Mouse (Mus musculus) liver, embryonic 11.5 days (tissue): ENCODE measurements around the gene Thada. TPM values are rescaled to one million over a fixed set of nuclear protein-coding genes. Genes with fewer than 3 reads are reported as not detected.

Source experiments
- ATAC-seq: fragments of 200-750 bp; cut with Nextera tagmentation; replicated peaks from 2 replicates; pipeline ENCODE4 v1.8.0; 2017; ENCODE audit warnings: moderate number of reproducible peaks, mild to moderate bottlenecking, moderate TSS enrichment, moderate library complexity; ENCODE audit not compliant: low FRiP score
- DNase-seq: peaks from one replicate; pipeline ENCODE4 v3.0.0-alpha.2; 2017; ENCODE audit warnings: low spot score
- H3K27ac ChIP-seq: fragments of 300-500 bp; sonication (generic); 2 replicates; pipeline ENCODE4 v1.5.1; 2014; ENCODE audit warnings: mild to moderate bottlenecking, low read depth, low read length, control low read depth
- H3K27me3 ChIP-seq: fragments of 300-500 bp; sonication (generic); replicated peaks from 2 replicates; pipeline ENCODE4 v1.6.1; 2014; ENCODE audit warnings: low read length, mixed read lengths; ENCODE audit not compliant: control insufficient read depth, insufficient read depth
- H3K36me3 ChIP-seq: fragments of 300-500 bp; sonication (generic); 2 replicates; pipeline ENCODE4 v1.6.1; 2014; ENCODE audit warnings: mild to moderate bottlenecking, low read length, moderate library complexity, mixed read lengths; ENCODE audit not compliant: control insufficient read depth, insufficient read depth
- H3K4me1 ChIP-seq: fragments of 300-500 bp; sonication (generic); replicated peaks from 2 replicates; pipeline ENCODE4 v1.6.1; 2014; ENCODE audit warnings: low read length, mixed read lengths; ENCODE audit not compliant: control insufficient read depth, insufficient read depth
- H3K4me2 ChIP-seq: fragments of 300-500 bp; sonication (generic); 2 replicates; pipeline ENCODE4 v1.6.1; 2014; ENCODE audit warnings: mild to moderate bottlenecking, control low read depth, moderate library complexity
- H3K4me3 ChIP-seq: fragments of 300-500 bp; sonication (generic); 2 replicates; pipeline ENCODE4 v1.5.1; 2014; ENCODE audit warnings: low read depth, low read length, control low read depth
- H3K9ac ChIP-seq: fragments of 300-500 bp; sonication (generic); 2 replicates; pipeline ENCODE4 v1.6.1; 2014; ENCODE audit warnings: low read depth, low read length, control low read depth
- H3K9me3 ChIP-seq: fragments of 300-500 bp; sonication (generic); 2 replicates; pipeline ENCODE4 v1.6.1; 2016; ENCODE audit warnings: low read length, inconsistent platforms, mixed read lengths; ENCODE audit not compliant: control insufficient read depth
- WGBS: fragments of 180-500 bp; shearing (Covaris S2); extraction: QIAGEN DNeasy Blood & Tissue Kit; methylation state at CpG from one replicate; pipeline ENCODE4 v1.1.7; 2014; 5-methylcytosine and 5-hydroxymethylcytosine counted together
- polyA plus RNA-seq: library from polyadenylated mRNA; unstranded; fragments of >200 nt; fragmentation: Nextera tagmentation; extraction: Ambion mirVana; gene quantifications from 2 replicates; pipeline ENCODE4 v1.2.1, GENCODE M21; 2014

The Thada gene
- polyA plus RNA-seq, 1 experiment from 2014 or later, result 12.3 TPM

DNA sequence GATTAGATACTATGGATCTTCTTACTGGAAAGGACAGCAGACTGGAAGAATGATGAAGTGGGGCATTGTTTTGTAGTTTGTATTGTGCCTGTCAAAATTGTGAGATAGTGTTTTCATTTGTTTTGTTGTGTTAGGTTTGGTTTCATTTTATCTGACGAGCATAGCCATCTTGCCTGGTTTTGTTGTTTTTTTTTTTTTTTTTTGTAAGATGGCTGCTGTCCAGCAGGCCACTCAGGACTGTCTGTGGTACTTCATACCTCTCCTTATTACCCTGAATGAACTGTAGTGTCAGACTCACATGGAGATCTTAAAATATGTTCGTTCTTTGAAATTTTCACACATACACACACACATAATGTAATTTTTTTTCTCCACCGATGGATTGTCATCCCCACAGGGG is 36.3 kb upstream of the Thada start:
- no peak for DNase-seq
- no peak for ATAC-seq
- no peaks in the 10 kb centered on the region for H3K36me3 ChIP-seq
- H3K9ac ChIP-seq, result no peak overlapping the region
- no peaks in the 10 kb centered on the region for H3K9me3 ChIP-seq
- H3K27ac ChIP-seq, result no peak overlapping the region
- H3K4me2 ChIP-seq, result no peak overlapping the region
- H3K27me3 ChIP-seq, result no peaks in the 10 kb centered on the region
- WGBS, result 68% methylated on average over 3 of the region's 3 CpGs
- no peaks in the 10 kb centered on the region for H3K4me1 ChIP-seq
- H3K4me3 ChIP-seq, result no peak overlapping the region

DNA sequence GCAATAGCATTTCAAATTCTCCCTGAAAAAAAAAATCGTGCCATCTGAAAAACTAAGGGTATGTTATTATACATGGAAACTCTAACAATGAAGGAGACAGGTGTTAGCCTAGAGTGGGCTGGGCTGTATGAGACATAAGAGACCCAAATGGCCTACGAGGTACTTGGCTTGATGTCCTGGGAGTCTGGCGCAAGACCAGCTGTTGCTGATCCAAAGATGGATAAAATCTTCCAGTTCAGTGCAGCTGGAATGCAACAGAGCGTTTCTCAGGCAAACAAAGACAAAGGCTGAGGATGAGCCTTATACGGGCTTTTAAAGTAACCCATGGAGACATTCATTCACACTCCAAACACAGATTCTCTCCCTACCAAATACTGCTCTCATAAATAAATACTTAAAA is 32.6 kb upstream of the Thada start:
- Histone ChIP-seq H3K4me3 (no peak overlapping the region), H3K9ac (no peak overlapping the region), H3K9me3 (no peaks in the 10 kb centered on the region), H3K36me3 (no peaks in the 10 kb centered on the region), H3K4me2 (no peak overlapping the region), H3K4me1 (no peaks in the 10 kb centered on the region), H3K27ac (no peak overlapping the region), H3K27me3 (no peaks in the 10 kb centered on the region)
- ATAC-seq, result no peak
- no peak for DNase-seq
- 73% methylated on average over 5 of the region's 5 CpGs for WGBS

- no peak overlapping the region for H3K4me2 ChIP-seq
- no peaks in the 10 kb centered on the region for H3K27me3 ChIP-seq
- WGBS, result 74% methylated on average over 3 of the region's 3 CpGs
- no peak overlapping the region for H3K4me3 ChIP-seq
- no peak for DNase-seq
- H3K9ac ChIP-seq, result no peak overlapping the region
- ATAC-seq, result no peak
- no peak overlapping the region for H3K27ac ChIP-seq
- H3K36me3 ChIP-seq, result no peaks in the 10 kb centered on the region
- no peaks in the 10 kb centered on the region for H3K4me1 ChIP-seq
- H3K9me3 ChIP-seq, result no peaks in the 10 kb centered on the region
Observed at GRCm38 (mm10) chr17:84497972-84498604, 32.1 kb upstream of the Thada start.

- WGBS, result 48% methylated on average over 2 of the region's 2 CpGs
- Histone ChIP-seq H3K27me3 (no peaks in the 10 kb centered on the region), H3K36me3 (no peaks in the 10 kb centered on the region), H3K27ac (no peak overlapping the region), H3K9ac (no peak overlapping the region), H3K9me3 (no peaks in the 10 kb centered on the region), H3K4me1 (no peaks in the 10 kb centered on the region), H3K4me2 (no peak overlapping the region), H3K4me3 (no peak overlapping the region)
- DNase-seq (no peak), ATAC-seq (no peak)
Observed at GRCm38 (mm10) chr17:84497559-84497958, 31.6 kb upstream of the Thada start.

DNA sequence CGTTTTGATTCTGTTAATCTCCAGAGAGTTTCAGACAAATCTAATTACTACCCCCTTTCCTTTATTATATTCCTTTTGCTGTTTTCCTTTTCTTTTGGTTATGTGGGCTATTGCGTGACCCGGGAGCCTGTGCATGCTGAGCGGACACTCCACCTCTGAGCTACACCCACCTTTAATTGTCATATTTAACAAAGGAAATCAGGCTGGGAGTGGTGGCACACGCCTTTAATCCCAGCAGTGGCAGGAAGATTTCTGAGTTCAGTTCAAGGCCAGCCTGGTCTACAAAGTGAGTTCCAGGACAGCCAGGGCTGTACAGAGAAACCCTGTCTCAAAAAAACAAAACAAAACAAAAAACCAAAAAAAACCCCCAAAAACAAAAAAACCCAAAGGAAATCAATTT is 31.0 kb upstream of the Thada start:
- H3K4me3 ChIP-seq, result no peak overlapping the region
- no peaks in the 10 kb centered on the region for H3K4me1 ChIP-seq
- WGBS, result 82% methylated on average over 5 of the region's 5 CpGs
- no peaks in the 10 kb centered on the region for H3K9me3 ChIP-seq
- DNase-seq (no peak), ATAC-seq (no peak)
- H3K4me2 ChIP-seq, result no peak overlapping the region
- no peaks in the 10 kb centered on the region for H3K36me3 ChIP-seq
- no peak overlapping the region for H3K9ac ChIP-seq
- H3K27ac ChIP-seq, result no peak overlapping the region
- H3K27me3 ChIP-seq, result no peaks in the 10 kb centered on the region

- H3K4me2 ChIP-seq, result no peak overlapping the region
- 41% methylated on average over 5 of the region's 5 CpGs for WGBS
- DNase-seq, result no peak
- no peak for ATAC-seq
- H3K27ac ChIP-seq, result no peak overlapping the region
- H3K4me3 ChIP-seq, result no peak overlapping the region
- no peaks in the 10 kb centered on the region for H3K36me3 ChIP-seq
- H3K9ac ChIP-seq, result no peak overlapping the region
- no peaks in the 10 kb centered on the region for H3K27me3 ChIP-seq
- H3K9me3 ChIP-seq, result no peaks in the 10 kb centered on the region
- H3K4me1 ChIP-seq, result no peaks in the 10 kb centered on the region
Observed at GRCm38 (mm10) chr17:84492255-84492880, 26.4 kb upstream of the Thada start.

DNA sequence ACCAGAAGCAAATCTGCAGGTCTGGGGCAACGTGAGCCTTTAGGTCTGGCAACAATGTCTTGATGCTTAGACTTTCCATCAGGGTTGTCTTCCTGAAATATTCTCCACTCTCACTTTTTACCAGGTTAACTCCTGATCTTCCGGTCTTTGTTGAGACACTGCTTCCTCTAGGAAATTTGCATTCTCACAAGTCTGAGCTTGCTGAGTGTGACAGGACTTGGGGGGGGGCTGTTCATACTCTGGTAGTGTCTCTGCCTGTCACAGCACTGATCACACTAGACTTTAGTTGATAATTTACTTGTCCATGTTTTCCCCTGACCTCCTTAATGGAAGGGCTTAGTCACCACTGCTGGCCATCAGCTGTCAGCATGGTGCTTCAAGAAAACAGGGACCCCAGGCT is 21.4 kb upstream of the Thada start:
- WGBS, result 72% methylated on average over 2 of the region's 2 CpGs
- no peak overlapping the region for H3K4me3 ChIP-seq
- DNase-seq, result no peak
- no peaks in the 10 kb centered on the region for H3K4me1 ChIP-seq
- H3K9me3 ChIP-seq, result no peaks in the 10 kb centered on the region
- H3K36me3 ChIP-seq, result no peaks in the 10 kb centered on the region
- no peaks in the 10 kb centered on the region for H3K27me3 ChIP-seq
- no peak overlapping the region for H3K27ac ChIP-seq
- no peak for ATAC-seq
- no peak overlapping the region for H3K4me2 ChIP-seq
- H3K9ac ChIP-seq, result no peak overlapping the region

DNA sequence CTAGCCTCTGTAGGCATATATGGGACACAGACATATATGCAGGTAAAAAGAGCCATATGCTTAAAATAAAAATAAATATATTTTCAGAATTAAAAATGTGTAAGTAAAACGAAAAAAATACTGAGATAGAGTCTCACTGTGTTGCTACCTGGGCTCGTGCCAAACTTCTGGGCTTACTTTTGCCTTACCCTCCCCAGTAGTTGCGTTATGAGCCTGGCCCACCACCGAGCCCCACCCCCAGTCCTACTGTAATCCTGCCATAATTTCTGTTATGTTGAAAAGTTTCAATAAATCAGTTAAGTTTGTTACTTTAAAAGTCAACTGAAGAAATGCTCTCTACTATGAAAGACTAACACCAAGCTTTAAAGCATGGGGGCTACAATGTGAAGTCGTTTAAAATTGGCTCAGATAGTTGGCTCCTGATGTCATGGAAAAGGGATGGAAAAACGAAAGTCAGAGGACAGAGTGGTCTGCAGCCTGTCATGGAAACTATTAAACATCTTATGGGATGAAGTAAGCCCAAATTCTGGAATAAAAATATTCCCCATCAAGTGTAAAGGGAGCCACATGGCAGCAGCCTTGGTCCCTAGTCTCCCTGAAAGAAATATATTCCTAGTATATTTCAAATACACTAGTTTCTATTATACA is 17.8 kb upstream of the Thada start:
- WGBS, result 67% methylated on average over 6 of the region's 6 CpGs

DNA sequence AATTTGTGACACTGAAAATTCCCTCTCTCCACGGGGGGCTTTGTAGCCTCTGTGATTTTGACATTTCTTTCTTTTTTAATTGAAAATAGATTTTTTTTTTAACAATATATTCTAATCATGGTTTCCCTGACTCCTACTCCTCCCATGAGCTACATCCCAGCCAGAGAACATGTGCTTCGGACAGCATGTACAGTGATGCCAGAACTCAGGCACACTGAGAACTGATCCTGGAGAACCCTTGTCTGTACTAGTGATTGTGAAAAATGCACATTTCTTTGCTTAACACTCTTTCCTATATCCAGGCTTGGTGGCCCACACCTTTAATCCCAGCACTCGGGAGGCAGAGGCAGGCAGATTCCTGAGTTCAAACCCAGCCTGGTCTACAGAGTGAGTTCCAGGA is 16.8 kb upstream of the Thada start:
- 74% methylated on average over 3 of the region's 3 CpGs for WGBS
- H3K27me3 ChIP-seq, result no peaks in the 10 kb centered on the region
- no peak overlapping the region for H3K27ac ChIP-seq
- no peaks in the 10 kb centered on the region for H3K36me3 ChIP-seq
- no peak overlapping the region for H3K4me3 ChIP-seq
- DNase-seq (no peak), ATAC-seq (no peak)
- H3K4me2 ChIP-seq, result no peak overlapping the region
- no peaks in the 10 kb centered on the region for H3K9me3 ChIP-seq
- H3K9ac ChIP-seq, result no peak overlapping the region
- H3K4me1 ChIP-seq, result no peaks in the 10 kb centered on the region

More for the DNA sequence above, 17.8 kb upstream of the Thada start:
- Histone ChIP-seq H3K27ac (no peak overlapping the region), H3K4me2 (no peak overlapping the region), H3K36me3 (no peaks in the 10 kb centered on the region), H3K9me3 (no peaks in the 10 kb centered on the region), H3K9ac (no peak overlapping the region), H3K4me1 (no peaks in the 10 kb centered on the region), H3K27me3 (no peaks in the 10 kb centered on the region), H3K4me3 (no peak overlapping the region)
- DNase-seq, result no peak
- no peak for ATAC-seq
